Mouse (Mus musculus) myocyte (in vitro differentiated cells): ENCODE data around the gene Sv2c. TPM values are rescaled to one million over a fixed set of nuclear protein-coding genes. Genes with fewer than 3 reads are reported as not detected.

Source experiments
- H3K27me3 ChIP-seq: one replicate; pipeline ENCODE4 v1.6.1; 2011; ENCODE audit not compliant: control insufficient read depth, insufficient read depth, insufficient read length
- H3K36me3 ChIP-seq: one replicate; pipeline ENCODE4 v1.6.1; 2011; ENCODE audit not compliant: control insufficient read depth, insufficient read depth
- H3K4me2 ChIP-seq: one replicate; pipeline ENCODE4 v1.6.1; 2011; ENCODE audit warnings: low read depth, control low read depth
- H3K4me3 ChIP-seq: one replicate; pipeline ENCODE4 v1.5.1; 2011; ENCODE audit warnings: mild to moderate bottlenecking, control low read depth, moderate library complexity
- H3K79me2 ChIP-seq: one replicate; pipeline ENCODE4 v1.6.1; 2011; ENCODE audit not compliant: control insufficient read depth, insufficient read depth
- H3ac ChIP-seq: one replicate; pipeline ENCODE4 v1.6.1; 2011; ENCODE audit not compliant: control insufficient read depth, insufficient read length
- CEBPB ChIP-seq: IDR thresholded peaks from 2 replicates; pipeline ENCODE4 v1.6.1; 2011; ENCODE audit warnings: mild to moderate bottlenecking, moderate library complexity; ENCODE audit not compliant: poor library complexity, insufficient read depth, severe bottlenecking
- E2F4 ChIP-seq: IDR thresholded peaks from one replicate; pipeline ENCODE4 v1.6.1; 2011; ENCODE audit warnings: mild to moderate bottlenecking, control low read depth, moderate library complexity; ENCODE audit not compliant: insufficient read depth
- MAX ChIP-seq: IDR thresholded peaks from one replicate; pipeline ENCODE4 v1.6.1; 2011; ENCODE audit warnings: low read depth, mild to moderate bottlenecking, control low read depth
- MYOD1 ChIP-seq, 3 experiments: IDR thresholded peaks; one replicate each; pipeline ENCODE4 v1.6.1; 2011; ENCODE audit warnings: control low read depth in 2 of 3, low read depth in 2 of 3, mild to moderate bottlenecking in 2 of 3, moderate library complexity in 1 of 3; ENCODE audit not compliant: insufficient read length in 2 of 3, control insufficient read depth in 1 of 3
- MYOG ChIP-seq, 3 experiments: IDR thresholded peaks; one replicate each; pipeline ENCODE4 v1.6.1; 2011; ENCODE audit warnings: control low read depth in 2 of 3, low read depth in 2 of 3, mild to moderate bottlenecking in 2 of 3; ENCODE audit not compliant: insufficient read length in 2 of 3, control insufficient read depth in 1 of 3, insufficient read depth in 1 of 3
- POLR2A ChIP-seq: IDR thresholded peaks from one replicate; pipeline ENCODE4 v1.6.1; 2011; ENCODE audit warnings: low read depth, mild to moderate bottlenecking, control low read depth, moderate library complexity; ENCODE audit not compliant: insufficient read length
- POLR2AphosphoS2 ChIP-seq: IDR thresholded peaks from one replicate; pipeline ENCODE4 v1.6.1; 2011; ENCODE audit warnings: low read depth, control low read depth; ENCODE audit not compliant: insufficient read length
- REST ChIP-seq: IDR thresholded peaks from one replicate; pipeline ENCODE4 v1.6.1; 2011; ENCODE audit warnings: mild to moderate bottlenecking, control low read depth, moderate library complexity; ENCODE audit not compliant: insufficient read depth, insufficient read length
- SRF ChIP-seq: IDR thresholded peaks from one replicate; pipeline ENCODE4 v1.6.1; 2011; ENCODE audit warnings: low read depth; ENCODE audit not compliant: control insufficient read depth, insufficient read length
- TCF12 ChIP-seq: IDR thresholded peaks from one replicate; pipeline ENCODE4 v1.6.1; 2011; ENCODE audit warnings: mild to moderate bottlenecking, control low read depth; ENCODE audit not compliant: poor library complexity, insufficient read depth, severe bottlenecking
- TCF3 ChIP-seq: IDR thresholded peaks from one replicate; pipeline ENCODE4 v1.6.1; 2011; ENCODE audit warnings: low read depth, control low read depth; ENCODE audit not compliant: insufficient read length
- USF1 ChIP-seq: IDR thresholded peaks from one replicate; pipeline ENCODE4 v1.6.1; 2011; ENCODE audit warnings: low read depth, mild to moderate bottlenecking, control low read depth, moderate library complexity
- polyA plus RNA-seq: library from polyadenylated mRNA; unstranded; fragments of >200 nt; fragmentation: generic; extraction: Trizol; gene quantifications from one replicate; pipeline ENCODE4 v1.2.1, GENCODE M21; 2012; ENCODE audit warnings: missing spikeins

The Sv2c gene
- polyA plus RNA-seq, 1 experiment: not detected

GRCm38 (mm10) chr13:95997294-95997693 is 135.1 kb downstream of the Sv2c start:
- Histone ChIP-seq H3K27me3 (no peaks in the 10 kb centered on the region), H3ac (no peak overlapping the region)
- no peak for TF ChIP-seq POLR2AphosphoS2
- TF ChIP-seq REST: no peak
- no peak for TF ChIP-seq TCF3
- TF ChIP-seq TCF12: no peak
- TF ChIP-seq CEBPB: no peak
- no peak for TF ChIP-seq E2F4
- TF ChIP-seq MYOD1 (IDR thresholded peaks at IDR 0.05; ENCODE audit: control insufficient read depth in 1 of 3, insufficient read length in 2 of 3, low read depth in 2 of 3): no peak

GRCm38 (mm10) chr13:95994705-95995703 is 137.4 kb downstream of the Sv2c start:
- Histone ChIP-seq H3ac (no peak overlapping the region), H3K27me3 (no peaks in the 10 kb centered on the region), H3K4me2 (no peak overlapping the region), H3K4me3 (no peak overlapping the region), H3K79me2 (no peaks in the 10 kb centered on the region), H3K36me3 (no peaks in the 10 kb centered on the region)
- TF ChIP-seq POLR2AphosphoS2 (no peak), MYOD1 (IDR thresholded peaks at IDR 0.05; ENCODE audit: control insufficient read depth in 1 of 3, insufficient read length in 2 of 3, low read depth in 2 of 3) (no peak), E2F4 (no peak)

More at GRCm38 (mm10) chr13:95997294-95997693, 135.1 kb downstream of the Sv2c start:
- no peak overlapping the region for H3K4me2 ChIP-seq
- no peaks in the 10 kb centered on the region for H3K79me2 ChIP-seq
- H3K36me3 ChIP-seq: no peaks in the 10 kb centered on the region
- H3K4me3 ChIP-seq: no peak overlapping the region

- no peak overlapping the region for H3K4me2 ChIP-seq
- H3K4me3 ChIP-seq: no peak overlapping the region
- TF ChIP-seq MAX (no peak), REST (no peak), POLR2AphosphoS2 (no peak), TCF12 (no peak)
- no peaks in the 10 kb centered on the region for H3K79me2 ChIP-seq
- H3K27me3 ChIP-seq: no peaks in the 10 kb centered on the region
- no peak overlapping the region for H3ac ChIP-seq
- no peaks in the 10 kb centered on the region for H3K36me3 ChIP-seq
Observed at GRCm38 (mm10) chr13:95988181-95988580, 144.2 kb downstream of the Sv2c start.

- TF ChIP-seq MAX (no peak), MYOG (IDR thresholded peaks at IDR 0.05; ENCODE audit: control insufficient read depth in 1 of 3, insufficient read depth in 1 of 3, insufficient read length in 2 of 3, low read depth in 2 of 3) (no peak), MYOD1 (IDR thresholded peaks at IDR 0.05; ENCODE audit: control insufficient read depth in 1 of 3, insufficient read length in 2 of 3, low read depth in 2 of 3) (no peak)
- Histone ChIP-seq H3K4me3 (no peak overlapping the region), H3K36me3 (no peaks in the 10 kb centered on the region), H3K4me2 (no peak overlapping the region), H3K79me2 (no peaks in the 10 kb centered on the region), H3ac (no peak overlapping the region), H3K27me3 (peaks cover 6% of the 10 kb centered on the region)
Observed at GRCm38 (mm10) chr13:95987147-95987546, 145.2 kb downstream of the Sv2c start.

GRCm38 (mm10) chr13:95986375-95986774 is 146.0 kb downstream of the Sv2c start:
- no peak for TF ChIP-seq USF1
- no peak overlapping the region for H3K4me2 ChIP-seq
- H3K27me3 ChIP-seq: peaks cover 8% of the 10 kb centered on the region
- H3K4me3 ChIP-seq: no peak overlapping the region
- no peaks in the 10 kb centered on the region for H3K79me2 ChIP-seq
- H3K36me3 ChIP-seq: no peaks in the 10 kb centered on the region
- H3ac ChIP-seq: no peak overlapping the region

GRCm38 (mm10) chr13:95975225-95975624 is 157.2 kb downstream of the Sv2c start:
- no peak overlapping the region for H3K4me2 ChIP-seq
- no peak overlapping the region for H3K4me3 ChIP-seq
- no peaks in the 10 kb centered on the region for H3K36me3 ChIP-seq
- H3K79me2 ChIP-seq: no peaks in the 10 kb centered on the region
- no peak overlapping the region for H3ac ChIP-seq
- TF ChIP-seq POLR2AphosphoS2 (no peak), MYOG (IDR thresholded peaks at IDR 0.05; ENCODE audit: control insufficient read depth in 1 of 3, insufficient read depth in 1 of 3, insufficient read length in 2 of 3, low read depth in 2 of 3) (no peak), POLR2A (no peak), MAX (no peak), SRF (no peak), MYOD1 (IDR thresholded peaks at IDR 0.05; ENCODE audit: control insufficient read depth in 1 of 3, insufficient read length in 2 of 3, low read depth in 2 of 3) (no peak), CEBPB (no peak), USF1 (no peak), REST (no peak), E2F4 (no peak), TCF3 (no peak), TCF12 (no peak)
- H3K27me3 ChIP-seq: peaks cover 8% of the 10 kb centered on the region
